Mouse (Mus musculus): Measurements from ENCODE around the gene Mtnr1b. TPM values are rescaled to one million over a fixed set of nuclear protein-coding genes. Genes with fewer than 3 reads are reported as not detected.

The Mtnr1b gene
- polyA plus RNA-seq (2012; rRNA removed), result not detected in 2 replicates

DNA sequence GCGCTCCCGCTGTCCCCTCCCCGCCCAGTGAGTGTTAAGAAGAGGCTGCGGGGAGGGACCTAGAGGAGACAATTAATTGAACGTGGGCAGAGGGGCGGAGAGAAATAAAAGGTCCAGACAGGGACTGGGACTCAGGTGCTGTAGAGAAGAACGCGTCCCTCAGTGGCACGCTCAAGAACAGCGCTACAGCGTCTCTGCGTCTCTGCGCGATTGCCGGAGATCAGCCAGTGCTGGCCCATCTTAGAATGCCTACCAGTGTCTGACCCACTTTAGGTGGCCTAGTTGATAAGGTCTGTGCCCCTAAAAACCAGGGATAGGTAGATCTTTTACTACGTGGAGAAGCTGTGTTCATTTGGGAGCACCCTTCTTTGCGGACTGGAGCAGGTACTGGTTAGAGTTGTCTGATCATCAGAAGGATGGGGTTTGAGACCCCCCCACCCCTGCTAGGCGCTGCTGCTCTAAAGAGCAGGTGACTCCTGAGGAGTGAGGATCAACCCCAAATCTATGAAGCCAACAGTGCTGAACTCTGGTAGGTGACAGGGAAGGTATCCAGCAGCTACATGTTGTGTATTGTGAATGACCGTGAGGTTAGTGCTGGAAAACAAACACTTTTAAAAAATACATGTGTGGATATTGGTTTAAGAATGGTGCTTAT, at the start of gene Mtnr1b:
TSS of gene Mtnr1b (minus strand) at position 51 of the 655 bp plus-strand sequence.

Other genes starting within 250 kb of the Mtnr1b start
- gene Deup1, start 246.6 kb downstream of the Mtnr1b start, polyA plus RNA-seq (2012; rRNA removed), result not detected in 2 replicates
- gene Slc36a4, start 164.8 kb downstream of the Mtnr1b start, polyA plus RNA-seq (2012; rRNA removed), result 0.54 and 0.85 TPM in 2 replicates

Measured in stomach, adult 2 months (tissue).